Mouse (Mus musculus) ovary, postnatal 36 days (tissue): Measurements from ENCODE around the gene Syt11.
"Not testable (repeated sequence)": the region's sequence is repeated elsewhere in the genome, so short reads cannot be mapped to it uniquely, and the experiment has no call there.

ENCODE experiments used
- DNase-seq: peaks from one replicate; pipeline ENCODE4 v3.0.0; 2022; ENCODE audit warnings: low spot score, mixed read lengths

The Syt11 gene

DNA sequence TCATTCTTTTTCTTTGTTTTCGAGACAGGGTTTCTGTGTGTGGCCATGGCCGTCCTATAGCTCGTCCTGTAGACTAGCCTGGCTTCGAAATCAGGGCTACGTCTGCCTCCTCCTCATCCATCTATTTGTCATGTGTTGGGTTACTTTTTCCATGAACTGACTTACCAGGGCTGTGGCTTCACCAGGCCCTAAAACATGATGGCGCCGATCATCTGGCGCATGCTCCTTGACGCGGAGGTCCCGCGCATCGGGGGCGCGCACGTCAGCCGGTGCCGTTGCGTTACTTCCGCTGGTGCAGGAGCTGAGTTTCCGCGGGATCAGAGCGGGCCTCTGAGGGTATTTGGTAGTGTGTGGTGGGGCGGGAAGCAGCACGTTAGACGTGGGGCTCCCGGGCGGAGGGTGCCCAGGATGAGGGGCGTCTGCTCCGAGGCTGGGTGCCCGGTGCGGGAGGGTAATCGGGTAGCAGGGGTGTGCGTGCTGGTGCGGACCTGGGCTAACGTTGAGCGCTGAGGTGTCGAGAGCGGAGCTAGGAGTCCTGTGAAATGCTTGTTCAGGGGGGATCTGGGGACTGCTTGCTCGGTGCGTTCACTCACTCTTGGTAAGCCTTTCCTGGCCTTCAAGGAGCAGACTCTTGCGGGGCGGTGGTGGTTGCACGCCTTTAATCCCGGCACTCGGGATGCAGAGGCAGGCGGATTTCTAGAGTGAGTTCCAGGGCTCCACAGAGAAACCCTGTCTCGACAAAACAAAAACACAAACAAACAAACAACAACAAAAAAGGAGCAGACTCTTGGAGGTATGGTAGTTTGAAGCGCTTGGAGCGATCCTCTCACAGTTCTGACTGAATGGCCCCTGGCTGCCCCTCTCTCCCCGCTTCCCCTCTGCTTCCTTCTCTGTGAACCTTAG lies at the start of gene Syt11:
TSS of gene Syt11 (minus strand) at position 226 of the 903 bp plus-strand sequence.
- DNase-seq = not testable (repeated sequence)

DNA sequence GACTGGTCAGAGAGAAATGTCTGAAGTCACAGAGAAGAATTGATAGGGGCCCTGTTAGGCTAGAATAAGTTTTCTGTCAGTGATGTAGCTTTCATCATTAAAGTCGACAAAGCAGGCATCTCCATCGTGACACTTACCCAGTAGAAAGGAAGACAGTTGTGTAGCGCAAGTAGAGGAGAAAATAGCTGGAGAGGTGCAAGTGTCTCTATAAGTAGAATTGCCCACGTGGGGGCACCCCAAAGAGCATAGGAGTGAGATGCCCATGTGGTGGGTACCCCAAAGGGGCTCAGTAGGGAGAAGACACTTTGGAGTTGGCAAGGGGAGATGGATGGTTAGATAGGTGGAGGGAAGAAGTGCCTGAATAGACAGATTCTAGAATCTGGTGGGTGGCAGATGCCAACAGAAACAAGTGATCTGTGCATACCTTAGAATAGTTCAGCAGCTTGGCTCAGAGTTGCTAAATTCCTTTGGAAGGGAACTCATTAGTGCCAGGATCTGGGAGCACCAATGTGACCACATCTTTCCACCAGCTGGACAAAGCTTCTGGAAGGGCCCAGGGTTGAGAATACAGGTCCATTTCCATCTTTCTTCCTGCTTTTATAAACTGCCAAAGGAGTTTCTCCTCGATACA lies 29.1 kb upstream of the Syt11 start:
- no peak for DNase-seq

DNA sequence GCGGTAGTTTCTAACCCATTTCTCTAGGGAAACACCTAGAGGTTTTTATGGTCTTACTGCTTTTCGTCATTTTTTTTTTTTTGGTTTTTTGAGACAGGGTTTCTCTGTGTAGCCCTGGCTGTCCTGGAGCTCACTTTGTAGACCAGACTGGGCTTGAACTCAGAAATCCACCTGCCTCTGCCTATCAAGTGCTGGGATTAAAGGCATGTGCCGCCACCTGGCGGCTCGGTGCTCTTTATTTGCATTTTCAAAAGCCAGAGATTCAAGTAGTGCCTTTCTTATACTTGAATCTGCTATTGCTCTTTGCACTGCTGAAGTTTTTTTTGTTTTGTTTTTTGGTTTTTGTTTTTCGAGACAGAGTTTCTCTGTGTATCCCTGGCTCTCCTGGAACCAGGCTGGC lies 22.5 kb upstream of the Syt11 start:
- DNase-seq = not testable (repeated sequence)

DNA sequence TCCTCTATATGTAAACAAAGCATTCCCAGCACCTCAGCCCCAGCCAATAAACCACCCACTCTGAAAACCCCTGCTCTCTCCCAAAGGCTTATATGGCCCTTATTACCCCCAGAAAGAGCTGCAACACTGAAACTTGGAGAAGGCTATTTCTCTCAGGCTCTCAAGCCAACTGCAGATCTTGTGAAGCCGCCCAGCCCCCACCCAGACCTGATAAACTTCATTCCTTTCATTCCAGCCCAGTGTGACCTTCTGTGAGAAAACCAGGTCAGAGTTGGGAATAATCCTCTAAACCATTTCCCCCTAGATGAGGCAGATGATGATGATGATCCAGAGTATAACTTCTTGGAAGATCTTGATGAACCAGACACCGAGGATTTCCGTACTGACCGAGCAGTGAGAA lies 13.1 kb upstream of the Syt11 start:
- not testable (repeated sequence) for DNase-seq

DNA sequence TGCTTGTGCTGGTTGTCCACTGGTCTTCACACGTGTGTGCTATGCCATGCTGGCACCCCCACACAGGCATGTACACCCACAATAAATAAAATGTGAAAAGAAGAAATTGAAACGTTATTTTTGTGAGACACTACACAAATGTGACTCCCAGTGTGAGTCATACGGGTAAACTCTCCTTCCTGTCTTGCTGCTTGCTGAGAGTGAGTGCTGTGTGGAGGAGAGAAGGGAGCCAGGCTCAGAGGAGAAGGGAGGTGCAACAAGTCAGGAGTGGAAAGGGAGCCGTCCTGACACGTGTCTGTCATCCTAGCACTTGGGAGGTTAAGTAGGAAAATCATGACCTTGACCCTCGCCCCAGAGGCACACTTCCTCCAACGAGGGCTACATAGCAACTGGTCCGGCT lies 11.8 kb upstream of the Syt11 start:
- DNase-seq = not testable (repeated sequence)

DNA sequence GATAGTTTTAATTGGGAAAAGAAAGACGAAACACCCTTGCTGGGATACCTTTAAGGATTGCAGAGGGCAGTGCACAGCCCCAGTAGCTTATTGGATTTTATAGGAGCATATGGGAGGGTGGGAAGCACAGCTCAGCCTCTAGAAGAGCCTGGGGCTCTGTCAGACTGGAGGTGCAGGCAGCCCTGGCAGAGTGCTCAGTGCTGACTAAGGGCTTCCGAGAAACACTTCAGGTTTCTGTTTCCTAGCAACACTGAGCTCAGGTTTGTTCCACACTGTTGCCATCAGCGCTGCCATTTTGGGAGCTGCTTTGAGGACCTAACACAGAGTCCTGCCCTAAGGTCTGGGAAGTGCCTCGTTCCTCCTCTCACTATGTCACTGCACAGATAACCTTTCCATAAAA lies 11.4 kb upstream of the Syt11 start:
- DNase-seq = not testable (repeated sequence)

DNA sequence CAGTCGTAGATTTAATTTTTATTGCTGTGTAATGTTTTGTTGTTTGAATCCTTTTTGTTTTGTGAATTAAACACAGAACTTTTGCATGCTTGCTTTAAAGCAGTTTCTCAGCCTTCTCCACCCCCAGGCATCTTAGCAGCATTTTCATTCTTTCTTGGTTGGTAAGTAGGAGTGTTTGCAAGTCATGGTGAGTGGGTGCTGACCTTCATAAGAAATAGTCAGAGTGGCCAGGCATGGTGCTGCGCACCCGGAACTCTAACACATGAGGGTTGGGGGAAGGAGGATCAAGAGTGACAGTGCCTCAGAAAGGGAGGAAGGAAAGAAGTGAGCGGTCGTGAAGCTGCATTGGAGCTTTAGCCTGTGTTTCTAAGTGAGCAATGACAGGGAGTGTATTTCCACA lies 9.9 kb upstream of the Syt11 start:
- DNase-seq = no peak

DNA sequence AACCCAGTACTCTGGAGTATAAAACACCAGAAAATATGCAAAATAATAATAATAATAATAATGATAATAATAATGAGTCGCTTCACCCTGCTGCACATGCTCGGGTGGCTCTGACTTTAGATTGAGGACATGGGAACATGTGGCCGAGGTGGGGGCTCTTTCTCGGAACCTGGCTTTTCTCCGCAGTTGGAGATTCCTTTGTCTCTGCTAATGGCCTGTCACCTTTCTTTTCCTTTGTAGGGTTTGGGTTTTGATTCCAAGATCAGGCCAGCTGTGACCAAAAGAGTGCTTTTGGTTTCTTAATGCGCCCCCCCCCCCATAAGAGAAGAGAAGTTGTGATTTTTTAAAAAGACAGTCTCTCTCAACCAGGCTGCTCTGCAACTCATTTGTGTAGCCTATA lies 1.8 kb downstream of the Syt11 start:
- not testable (repeated sequence) for DNase-seq

DNA sequence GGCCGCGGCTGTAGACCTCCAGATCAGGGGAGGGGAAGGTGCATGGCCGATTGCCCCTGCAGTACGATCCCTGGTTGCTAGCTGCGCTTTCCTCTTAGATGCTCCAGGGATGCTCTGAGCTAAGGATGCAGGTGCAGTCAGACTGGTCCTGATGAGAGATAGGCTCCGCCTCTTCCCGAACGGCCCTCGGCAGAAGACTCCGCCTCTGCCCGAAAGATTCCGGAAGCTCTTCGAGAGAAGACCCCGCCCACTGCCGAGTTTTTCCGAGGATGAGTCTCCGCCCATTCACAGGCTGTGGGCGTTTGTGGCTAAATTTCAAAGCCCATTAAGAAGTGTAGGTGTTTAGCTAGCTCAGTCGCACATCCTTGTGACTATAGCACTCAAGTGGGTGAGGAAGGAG lies 2.6 kb downstream of the Syt11 start:
- DNase-seq = peak; percentile 81

DNA sequence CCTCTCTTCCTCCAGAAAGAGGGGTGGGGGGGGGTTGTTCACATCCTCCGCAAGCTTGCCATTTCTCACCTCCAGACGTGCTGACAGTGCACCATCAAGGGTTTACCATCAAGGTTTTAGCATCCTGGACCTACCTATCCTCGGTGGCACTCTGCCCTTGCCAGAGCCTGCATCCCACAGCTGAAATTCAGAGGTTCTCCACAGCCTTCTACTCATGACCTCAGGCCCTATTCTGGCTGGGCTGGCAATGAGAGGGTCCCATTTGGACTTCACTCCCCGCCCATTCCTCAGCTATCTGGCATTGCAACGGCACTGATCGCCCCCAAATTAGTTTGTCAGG lies 3.1 kb downstream of the Syt11 start:
- not testable (repeated sequence) for DNase-seq

DNA sequence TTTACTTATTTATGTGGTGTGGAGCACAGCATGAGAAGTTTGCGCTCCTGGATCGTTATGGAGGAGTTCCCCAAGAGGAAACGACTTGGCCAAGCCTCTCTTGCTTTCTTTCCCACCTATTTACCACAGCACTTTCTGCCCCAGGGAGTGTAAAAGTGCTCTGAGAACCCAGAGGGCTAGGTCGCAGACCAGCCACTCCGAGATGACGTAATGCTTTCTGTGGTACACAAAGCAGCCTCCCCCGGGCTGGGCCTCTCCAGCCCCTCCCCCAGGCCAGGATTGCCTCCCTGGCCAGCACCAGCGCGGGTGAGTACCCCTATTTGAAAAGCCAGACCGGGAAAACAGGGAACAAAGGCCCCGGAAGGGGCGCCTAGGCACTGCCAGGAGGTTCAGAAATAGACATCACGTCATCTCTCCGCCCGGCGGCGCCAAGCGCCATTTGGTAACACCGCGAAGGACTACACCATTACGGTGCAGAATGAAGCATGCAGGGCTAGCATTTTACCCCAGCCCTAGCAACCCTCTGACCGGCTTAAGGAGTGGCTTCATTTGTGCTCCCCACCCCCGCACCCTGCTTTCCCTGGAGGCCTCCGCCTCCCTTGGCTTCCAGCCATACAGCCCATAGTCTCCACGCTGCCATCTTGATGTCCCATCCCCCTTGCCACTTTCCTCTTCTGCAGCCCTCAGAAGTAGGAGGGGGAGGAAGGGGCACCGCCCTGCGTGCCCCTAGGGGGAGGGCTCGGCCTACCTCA lies 3.6 kb downstream of the Syt11 start:
- peak; percentile 48 for DNase-seq

DNA sequence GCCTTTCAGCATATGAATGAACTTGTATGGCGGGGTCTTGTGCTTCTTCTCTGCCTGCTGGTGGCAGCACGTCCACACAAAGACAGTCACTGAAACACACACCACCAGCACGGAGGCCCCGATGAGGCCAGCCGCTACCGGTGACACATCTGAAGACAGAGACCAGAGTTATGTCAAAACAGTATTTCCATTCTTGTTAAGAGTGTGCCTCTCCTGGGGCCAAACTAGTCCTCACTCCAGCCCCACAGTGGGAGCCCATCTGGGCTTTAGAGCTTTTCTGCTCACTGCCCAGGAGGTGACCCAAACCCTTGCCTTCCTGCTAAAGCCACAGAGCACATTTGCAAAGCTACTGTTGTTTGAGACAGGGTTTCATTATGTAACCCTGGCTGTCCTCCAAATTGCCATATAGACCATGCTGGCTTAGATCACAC lies 12.5 kb downstream of the Syt11 start:
- DNase-seq = no peak

DNA sequence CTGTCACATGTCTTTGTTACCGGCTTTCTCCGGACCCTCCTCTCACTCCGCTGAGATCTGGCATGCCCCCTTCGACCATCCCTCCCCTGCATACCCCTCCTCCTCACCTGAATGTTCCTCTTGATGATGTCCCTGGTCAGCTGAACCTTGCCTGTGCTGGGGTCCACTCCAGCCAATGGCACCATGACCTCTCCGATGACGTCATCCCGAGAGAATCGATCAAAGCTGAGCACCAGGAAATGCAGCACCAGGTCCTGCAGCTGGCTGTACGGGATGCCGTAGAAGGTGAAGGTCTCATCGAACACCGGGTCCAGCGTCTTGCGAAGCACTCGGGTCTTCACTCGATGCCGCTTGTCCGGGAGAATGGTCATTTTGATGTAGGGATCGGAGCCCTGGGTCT lies 13.3 kb downstream of the Syt11 start:
- DNase-seq = no peak

DNA sequence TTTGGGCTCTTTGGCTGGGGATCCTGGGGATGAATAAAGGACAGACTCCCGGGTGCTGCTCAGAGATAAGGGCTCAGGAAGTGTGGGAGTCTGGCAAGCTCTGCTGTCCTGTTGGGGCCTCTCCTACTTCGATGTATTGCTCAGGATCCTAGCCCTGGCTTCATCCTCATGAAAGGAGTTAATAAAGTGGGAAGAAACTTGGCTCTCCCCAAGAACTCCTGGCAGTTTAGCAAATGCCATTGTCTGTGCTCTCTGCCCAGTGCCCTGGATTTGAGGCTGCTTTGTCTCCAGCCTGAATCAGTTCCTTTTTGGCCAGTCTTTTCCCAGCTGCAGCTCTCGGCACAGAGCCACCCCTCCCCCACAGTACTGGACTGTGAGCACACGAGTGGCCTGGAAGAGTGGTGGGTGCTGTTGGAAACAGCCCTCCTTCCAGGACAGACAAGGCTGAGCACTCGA lies 16.9 kb downstream of the Syt11 start:
- peak; percentile 72 for DNase-seq

DNA sequence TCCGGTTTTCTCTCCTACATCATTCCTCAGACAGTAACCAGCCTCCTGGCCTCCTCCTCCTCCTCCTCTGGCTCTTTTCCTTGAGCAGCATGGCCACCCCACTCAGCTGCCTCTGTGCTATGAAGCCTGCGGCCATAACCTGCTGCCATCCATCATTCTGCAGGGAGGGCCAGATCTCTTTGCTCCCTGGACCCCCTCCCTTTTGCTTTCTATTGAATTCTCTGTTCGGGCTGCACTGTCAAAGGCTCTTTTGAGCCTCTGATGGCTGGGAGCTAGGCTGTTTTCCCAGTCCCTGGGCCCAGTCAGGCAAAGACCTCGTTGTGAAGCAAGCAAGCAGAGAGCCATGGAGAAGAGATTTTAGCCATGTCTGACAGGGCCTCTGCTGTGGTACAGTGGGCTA lies 18.7 kb downstream of the Syt11 start:
- no peak for DNase-seq

DNA sequence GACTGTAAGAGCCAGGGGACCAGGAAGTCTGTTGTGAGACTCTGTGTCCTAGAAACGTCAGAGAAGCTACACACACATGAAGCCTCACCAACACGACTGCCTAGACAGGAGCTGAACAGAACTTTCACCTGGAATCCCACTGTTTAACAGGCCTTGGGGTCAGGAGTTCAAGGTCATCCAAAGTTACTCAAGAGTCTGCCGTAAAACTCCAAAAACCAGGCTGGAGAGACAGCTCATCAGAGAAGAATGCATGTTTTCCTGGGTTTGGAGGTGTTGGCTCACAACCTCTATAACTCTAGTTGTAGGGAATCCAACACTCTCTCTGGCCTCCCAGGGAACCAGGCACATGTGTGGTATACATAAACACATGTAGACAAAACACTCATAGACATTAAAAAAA lies 19.4 kb downstream of the Syt11 start:
- DNase-seq = no peak

DNA sequence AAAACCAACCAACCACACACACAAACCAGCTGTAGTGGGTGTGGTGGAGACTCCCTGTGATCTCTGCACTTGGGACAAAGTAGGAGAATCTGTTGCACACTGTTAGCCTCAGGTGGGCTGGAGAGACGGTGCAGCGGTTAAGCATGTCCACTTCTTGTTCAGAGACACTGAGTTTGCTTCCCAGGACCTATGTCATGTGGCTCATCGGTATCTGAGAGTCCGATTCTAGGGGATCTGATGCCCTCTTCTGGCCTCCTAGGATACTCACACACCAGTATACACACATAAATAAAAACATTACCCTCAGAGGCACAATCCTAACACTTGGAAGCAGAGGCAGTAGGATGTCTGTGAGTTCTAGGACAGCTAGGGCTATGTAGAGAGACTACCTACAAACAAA lies 20.7 kb downstream of the Syt11 start:
- DNase-seq = no peak

DNA sequence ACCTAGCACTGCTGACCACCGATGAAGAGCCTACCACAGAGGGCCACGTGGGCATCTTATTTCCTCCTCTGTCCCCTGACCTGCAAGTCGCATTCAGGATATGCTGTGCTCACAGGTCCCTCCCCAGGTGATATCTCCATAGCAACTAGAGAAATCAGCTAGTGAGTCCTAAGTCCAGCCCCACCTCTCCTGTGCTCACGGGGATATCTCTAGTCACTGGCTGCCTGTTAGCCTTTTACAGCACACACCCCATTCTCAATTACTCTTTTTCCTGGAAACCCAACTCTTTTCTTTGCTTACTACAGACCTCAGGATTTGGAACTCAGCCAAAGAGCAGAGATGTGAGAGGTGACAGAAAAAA lies 28.1 kb downstream of the Syt11 start:
- no peak for DNase-seq

DNA sequence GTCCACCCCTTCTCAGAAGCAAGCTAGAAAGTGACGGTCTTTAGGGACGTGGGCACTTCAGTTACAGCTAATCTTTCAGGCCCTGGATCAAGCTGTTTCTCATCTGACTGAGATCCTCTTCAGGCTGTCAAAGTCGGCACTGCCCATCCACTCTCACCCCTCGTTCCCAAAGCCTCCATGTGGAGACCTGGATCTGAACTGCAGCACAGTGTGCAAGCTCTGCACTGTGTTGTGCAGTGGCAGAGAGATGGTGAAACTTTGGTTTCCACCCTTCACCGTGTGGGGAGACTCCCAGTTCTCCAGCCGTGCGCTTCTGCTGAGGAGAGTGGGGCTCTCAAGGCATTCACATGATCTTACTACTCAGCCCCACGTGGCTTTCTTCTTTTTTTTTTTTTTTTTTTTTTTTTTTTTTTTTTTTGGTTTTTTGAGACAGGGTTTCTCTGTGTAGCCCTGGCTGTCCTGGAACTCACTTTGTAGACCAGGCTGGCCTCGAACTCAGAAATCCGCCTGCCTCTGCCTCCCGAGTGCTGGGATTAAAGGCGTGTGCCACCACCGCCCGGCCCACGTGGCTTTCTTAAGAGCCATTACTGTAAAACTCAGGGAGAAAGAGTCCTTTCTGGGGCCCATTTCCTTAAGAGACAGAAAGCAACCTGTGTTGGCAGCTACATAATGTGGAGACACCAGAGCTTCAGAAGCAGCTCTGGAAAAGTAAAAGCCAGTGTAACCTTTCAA lies 28.7 kb downstream of the Syt11 start:
- no peak for DNase-seq

DNA sequence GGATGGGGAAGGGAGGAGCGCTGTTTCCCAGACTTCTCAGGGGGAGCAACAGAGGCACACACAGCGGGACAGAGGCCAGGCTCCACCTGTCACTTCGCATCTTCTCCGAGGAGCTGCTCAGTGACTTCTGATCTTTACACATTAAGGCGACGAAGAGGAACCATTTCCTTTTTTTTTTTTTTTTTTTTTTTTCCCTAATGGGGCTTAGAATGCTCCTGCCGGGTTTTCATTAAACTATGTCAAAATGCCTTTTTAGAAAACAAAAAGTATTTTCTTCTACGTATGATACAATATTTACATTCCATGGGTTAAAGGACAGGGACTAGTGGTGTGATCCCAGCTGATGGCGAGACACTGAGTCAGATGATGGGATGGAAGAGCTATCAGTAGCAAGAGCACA lies 29.4 kb downstream of the Syt11 start:
- DNase-seq = no peak

DNA sequence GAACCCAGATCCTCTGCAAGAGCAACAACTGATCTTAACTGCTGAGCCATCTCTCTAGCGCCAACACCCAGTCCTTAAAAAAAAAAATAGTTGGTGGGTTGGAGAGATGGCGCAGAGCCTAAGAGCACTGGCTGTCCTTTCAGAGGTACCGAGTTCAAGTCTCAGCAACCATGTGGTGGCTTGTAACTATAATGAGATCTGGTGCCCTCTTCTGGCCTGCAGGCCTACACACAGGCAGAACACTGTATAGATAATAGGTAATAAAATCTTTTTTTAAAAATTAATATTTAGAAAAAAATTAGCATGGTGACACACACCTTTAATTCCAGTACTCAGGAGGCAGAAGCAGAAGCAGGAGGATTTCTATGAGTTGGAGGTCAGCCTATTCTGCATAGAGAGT lies 34.8 kb downstream of the Syt11 start:
- DNase-seq = no peak

DNA sequence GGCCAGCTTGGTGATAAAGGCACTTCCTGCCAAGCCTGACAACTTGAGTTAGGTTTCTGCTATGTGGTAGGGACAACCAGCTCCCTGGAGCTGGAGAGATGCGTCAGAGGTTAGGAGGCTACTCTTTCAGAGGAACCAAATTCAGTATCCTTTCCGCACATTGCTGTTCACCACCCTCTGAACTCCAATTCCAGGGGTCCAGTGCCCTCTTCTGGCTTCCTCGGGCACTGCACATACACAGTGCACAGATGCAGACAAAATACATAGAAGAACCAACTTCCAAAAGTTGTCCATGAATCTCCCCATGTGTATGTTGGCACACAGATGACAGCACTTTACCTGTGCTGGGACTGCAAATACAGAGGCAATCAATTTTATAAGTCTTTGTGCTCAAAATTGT lies 36.3 kb downstream of the Syt11 start:
- peak; percentile 49 for DNase-seq
